Mouse (Mus musculus) gastrocnemius, postnatal 4 days (tissue): ENCODE measurements around the gene Wnt7b. TPM values are rescaled to one million over a fixed set of nuclear protein-coding genes. Genes with fewer than 3 reads are reported as not detected.

Experiments
- DNase-seq, 2 experiments: peaks; one replicate each; pipeline ENCODE4 v3.0.0; 2021 to 2022; ENCODE audit warnings: low spot score in 2 of 2, mixed read lengths in 2 of 2
- total RNA-seq, 2 experiments: library from RNA; stranded (reverse); gene quantifications; 2 replicates each; pipeline ENCODE4 v1.2.3; 2021

Gene Wnt7b
- total RNA-seq, 2 experiments from 2014 or later: 0.10 TPM; not detected in 1

DNA sequence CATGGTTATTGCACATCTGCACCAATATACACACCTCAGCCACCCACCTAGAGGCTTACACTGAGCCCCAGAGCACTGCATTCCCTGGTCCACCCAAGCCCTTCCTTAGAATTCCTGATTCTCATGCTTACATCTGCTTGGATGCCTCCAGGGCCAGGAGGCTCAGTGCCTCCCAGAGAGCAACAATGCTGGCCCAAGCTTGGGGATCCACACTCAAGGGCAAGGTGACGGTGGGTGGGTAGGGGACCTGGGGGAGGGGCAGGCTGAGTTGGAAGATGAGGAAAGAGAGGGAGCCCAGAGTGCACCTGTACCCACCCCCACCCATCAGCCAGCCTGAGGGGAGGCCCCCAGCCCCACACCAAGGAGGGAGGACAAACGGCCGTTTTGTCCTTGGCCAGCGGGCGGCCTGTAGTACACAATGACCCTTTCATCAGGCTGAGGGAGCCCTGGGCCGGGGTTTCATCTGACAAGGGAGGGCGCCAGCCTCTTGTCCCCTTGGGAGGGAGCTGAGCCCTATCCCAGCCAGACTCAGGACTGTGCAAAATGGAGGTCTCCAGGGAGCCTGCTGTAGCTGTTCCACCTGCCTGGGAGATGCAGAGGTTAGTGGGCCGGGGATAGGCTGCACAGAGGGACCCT lies 9.5 kb downstream of the Wnt7b start:
- DNase-seq: no peak

DNA sequence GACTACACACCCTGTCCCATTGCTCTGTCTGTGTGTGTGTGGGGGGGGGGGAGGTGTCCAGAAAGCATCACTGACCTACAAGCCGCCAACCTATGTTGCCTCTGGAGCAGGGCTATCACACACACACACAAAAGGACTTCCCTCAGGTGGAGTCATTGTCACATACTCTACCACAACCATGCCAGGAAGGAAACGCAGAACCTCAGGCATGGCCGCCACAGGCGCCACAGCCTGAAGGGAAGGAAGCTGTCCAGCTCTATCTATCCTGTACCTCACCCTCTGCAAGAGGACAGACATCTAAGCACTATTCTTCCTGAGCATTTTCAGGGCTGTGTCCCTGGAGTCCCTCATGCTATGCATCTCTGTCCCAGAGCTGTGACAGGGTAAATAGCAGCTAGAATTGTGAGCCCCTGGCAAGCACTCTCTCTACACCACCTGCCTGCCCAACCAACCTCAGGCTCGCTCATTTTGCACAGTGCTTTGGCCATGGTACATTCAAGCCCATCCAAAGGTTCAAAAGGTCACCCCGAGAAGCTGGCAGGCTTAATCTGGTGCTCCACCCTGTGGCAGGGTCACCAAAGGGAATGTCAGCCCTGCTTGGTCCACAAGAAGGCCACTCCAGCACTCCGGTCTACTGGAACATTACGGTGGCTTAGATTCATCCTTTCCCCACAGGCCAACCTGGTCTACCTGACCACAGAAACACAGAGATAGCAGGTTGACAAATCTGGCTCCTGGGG lies 12.1 kb downstream of the Wnt7b start:
- no peak for DNase-seq

DNA sequence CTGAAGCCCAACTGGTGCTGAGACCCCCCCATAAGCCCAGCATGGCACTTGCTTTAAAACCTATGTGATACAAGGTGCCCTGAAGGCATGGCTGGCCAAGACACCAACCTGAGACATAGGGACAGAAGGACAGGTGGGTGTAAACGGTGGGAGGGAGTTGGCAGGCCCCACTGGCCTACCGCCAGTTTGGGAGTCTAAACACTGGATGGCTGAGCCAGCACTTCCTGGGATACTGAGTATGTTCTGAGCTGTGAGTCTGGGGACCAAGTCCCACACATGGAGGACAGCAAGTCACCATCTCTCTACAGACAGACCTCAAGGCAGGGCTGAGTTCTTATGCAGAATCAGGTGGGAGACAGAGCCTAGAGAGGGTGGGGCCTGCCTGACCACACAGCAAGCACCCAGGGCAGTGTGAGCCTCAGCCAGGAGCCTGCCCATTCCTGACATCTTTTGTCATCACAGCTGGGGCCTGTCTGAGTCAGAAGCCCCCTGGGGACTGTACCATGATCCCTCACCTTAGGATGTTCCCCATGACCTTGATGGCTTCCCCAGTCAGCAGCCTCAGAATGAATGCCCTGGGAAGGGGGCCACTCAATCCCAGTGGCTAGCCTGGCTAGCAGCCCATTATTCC lies 13.0 kb downstream of the Wnt7b start:
- no peak for DNase-seq

DNA sequence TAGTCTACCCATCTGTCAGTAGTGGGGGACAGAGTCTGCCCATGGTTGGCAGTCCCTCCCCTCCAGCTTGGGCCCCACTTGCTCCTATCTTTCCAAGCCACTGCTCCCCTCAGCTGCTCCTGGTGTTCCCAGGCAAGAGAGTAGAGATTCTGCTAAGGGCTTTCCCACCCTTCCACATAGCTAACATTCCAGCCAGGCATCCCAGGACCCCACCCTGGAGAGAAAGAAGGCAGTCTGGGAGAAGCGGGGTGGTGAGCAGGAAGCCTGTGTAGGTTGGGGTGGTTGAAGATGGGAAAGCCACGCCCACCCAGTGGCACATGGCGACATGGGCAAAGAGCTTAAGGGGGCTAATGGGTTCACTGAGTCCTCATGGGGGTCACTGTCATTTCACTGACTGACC lies 13.9 kb downstream of the Wnt7b start:
- no peak for DNase-seq

DNA sequence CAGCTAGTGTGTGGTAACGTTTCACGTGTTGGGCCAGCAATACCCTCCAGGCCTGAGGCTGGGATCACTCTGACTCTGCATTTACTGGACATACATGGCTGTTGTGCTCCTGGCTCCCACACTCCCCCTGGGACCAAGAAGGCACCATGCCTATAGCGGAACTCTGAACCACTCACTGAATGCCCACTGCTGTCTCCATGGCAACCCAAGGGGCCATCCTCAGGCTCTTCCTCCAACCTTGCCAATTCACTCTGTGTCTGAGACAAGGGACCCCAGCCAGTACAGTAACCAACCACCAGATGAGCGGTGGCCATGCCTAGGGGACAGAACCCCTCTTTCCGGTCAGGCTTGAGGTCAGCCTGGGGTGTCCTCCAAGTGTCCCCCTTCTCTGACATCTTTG lies 17.3 kb downstream of the Wnt7b start:
- no peak for DNase-seq

DNA sequence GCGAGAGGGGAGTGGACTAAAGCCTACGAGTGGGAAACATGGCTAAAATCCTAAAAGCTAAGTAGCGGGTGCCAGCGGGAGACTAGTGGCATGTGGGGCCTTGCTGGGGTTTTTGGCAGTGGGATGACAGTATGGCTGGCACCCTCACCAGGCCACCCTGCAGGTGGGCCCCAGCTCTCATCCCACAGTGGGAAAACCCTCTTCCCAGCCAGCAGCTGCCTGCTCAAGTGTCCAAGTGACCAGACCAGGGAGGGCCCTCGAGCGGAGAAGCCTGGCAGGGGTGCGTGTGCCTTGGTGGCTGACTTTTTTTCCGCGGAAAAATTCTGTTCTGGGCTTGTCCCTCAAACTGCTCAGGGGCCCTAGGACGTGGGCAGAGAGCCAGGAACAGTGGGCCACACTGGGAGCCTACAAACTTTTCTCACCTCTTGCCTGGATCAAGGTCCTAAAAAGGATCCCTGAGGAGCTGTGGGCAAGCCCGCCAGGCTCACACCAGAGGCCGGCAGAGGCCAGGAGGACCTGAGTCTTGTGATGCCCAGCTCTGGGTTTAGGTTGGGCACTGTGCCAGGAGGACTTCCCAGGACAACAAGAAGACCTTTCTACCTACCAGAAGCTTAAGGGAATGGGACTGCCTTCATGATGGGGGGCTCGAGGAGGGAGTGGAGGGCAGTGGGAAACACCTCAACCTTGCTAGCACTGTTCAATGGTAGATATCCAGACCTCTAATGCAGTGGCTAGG lies 18.1 kb downstream of the Wnt7b start:
- no peak for DNase-seq

DNA sequence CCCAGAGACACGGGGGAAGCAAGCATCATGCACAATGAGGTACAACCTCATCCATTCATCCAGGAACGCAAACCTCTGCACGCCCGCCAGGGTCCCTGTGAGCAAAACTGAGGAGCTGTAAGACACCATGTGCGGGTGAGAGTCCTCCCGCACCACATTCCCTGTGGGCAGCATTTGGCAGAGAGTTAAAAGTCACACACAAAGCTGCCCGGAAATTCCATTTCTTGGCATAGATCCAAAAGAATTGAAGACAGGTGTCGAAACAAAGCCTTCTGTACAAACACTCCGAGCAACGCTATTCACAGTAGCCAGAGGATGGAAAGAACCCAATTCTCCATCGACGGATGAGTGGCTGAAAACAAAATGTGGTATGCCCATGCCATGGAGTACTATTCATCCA lies 20.3 kb downstream of the Wnt7b start:
- DNase-seq: no peak

DNA sequence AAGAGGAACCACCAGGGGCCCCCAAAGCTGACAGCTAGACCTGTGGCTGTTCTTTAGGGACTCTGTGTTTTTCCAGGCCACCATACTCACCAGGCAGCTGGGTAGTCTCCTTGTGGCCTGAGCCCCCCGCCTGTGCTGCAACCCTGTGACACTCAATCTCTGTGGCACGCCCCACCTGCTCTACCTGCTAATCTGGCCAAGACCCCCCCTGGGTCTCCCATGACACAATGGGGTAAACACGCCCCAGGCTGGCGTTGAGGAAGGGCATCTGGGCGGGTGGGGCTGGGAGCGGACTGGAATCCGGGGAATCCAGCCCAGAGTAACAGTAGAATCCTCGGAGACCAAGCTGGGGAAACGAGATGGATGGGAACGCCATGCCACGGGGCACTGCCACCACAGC lies 21.4 kb downstream of the Wnt7b start:
- DNase-seq: no peak

DNA sequence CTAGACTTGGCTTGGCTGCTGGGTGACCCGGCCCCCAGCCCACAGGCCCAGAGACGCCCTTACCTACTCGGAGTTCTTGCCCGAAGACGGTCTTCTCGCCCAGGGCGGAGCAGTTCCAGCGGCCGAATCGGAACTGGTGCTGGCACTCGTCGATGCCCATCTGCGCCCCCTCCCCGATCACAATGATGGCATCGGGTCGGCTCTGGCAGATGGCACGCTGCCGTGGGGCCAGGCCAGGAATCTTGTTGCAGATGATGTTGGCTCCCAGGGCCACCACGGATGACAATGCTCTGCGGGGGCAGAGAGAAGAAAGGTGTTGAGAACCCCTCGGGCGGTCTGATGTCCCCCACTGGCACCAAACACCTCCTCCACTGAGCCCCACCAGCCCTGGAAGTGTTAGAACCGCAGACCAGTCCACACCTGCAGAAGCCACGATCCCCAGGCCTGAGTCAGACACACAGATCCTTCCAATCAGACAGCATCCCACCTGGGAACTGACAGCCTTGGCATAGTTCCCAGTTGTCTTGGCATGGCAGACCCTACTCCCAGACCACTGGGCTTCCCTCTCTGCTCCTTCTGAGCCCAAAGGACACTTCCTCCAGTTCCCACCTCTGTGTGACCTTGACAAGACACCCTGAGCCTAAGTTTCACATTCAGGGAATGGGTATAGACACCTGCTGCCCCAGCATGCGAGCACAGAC lies 23.3 kb downstream of the Wnt7b start:
- no peak for DNase-seq

DNA sequence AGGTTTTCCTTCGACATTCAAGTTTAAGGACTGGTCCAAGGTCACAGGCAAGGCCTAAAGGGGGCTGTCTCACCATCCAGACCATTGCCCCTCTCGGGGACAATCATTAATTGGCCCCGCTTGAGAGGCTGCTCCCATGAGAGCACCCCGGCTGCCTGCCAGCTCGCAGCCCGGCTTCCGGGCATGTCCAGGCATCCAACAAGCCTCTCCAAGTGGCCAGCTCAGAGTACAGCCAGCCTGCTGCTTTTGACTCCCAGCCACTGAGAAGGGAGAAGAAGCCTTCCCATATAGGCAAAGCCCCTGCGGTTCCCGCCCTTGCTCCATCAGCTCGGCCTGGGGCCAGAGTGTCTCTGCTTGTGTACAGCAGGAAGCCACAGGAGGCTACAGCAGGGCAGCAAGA lies 26.5 kb downstream of the Wnt7b start:
- DNase-seq: no peak

DNA sequence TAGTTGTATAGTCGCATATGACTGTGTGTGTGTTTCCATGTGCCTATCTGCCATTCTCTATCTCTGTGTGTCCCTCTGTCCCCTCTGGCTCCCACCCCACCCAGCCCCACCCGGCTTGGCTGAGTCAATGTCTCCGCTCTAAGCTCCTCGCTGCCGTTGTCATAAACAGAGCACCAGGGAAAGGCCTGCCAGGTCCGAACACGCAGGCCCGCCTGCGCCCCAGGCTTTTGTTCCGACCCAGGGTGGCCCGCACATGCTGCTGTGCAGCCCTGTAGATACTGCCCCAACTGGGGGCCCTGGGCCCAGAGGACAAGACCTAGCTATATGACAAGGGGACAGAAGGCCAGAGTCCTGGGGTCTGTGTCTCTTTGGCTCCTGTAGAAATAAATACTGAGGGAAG lies 28.9 kb downstream of the Wnt7b start:
- DNase-seq: no peak

DNA sequence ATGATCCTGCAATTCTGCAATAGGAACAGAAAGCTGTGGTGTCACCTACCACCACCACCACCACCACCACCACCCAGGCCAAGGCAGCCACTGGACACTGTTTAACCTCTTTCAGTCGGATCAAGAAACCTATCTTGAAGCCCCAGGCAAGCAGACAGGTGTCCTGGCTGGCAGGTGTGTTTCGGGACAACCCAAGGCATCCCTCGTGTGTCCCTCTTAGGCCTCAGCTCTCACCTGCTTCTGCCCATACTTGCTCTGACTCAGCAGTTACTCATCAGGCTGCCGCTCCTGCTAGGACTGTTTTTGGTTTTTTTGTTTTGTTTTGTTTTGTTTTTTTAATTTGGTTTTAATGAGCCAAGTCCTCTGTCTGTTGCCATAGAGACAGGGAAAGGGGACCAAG lies 35.8 kb downstream of the Wnt7b start:
- DNase-seq: no peak

DNA sequence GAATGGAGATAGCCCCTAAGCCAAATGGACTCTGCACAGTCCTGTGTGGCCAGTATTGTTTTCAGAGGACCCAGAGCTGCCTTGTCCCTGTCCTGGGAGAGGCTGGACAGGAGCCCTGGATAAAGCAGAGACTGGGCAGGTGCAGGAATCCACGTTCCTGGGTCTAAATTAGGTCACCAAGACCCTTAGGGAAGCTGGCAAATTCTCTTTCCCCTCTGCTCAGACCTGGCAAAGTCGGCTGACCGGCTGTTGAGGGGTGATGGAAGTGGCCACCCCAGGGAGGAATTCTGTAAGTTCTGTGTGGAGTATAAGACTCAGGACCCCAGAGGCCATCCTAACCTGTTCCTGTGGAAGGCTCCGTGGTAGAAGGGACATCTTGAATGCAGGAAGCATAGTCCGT lies 36.9 kb downstream of the Wnt7b start:
- no peak for DNase-seq

DNA sequence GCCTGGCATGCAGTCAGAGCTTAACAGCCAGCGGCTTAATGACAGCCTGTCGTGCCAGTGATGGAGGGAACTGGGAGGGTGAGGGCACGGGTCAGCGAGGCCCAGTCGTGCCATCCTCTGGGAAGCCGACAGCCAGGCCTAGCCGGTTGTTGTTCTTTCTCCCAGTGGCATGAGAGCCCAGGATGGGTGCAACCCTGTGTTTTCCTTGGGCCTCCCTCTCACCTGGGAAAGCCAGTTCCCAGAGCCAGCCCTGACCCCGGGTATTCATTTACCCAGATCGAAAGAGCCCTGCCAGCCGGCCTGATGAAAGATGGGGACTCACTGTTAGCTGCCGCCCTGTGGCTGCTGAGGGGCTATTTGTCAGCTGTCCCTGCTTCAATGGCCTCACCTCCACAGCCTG lies 44.1 kb downstream of the Wnt7b start:
- DNase-seq: no peak

DNA sequence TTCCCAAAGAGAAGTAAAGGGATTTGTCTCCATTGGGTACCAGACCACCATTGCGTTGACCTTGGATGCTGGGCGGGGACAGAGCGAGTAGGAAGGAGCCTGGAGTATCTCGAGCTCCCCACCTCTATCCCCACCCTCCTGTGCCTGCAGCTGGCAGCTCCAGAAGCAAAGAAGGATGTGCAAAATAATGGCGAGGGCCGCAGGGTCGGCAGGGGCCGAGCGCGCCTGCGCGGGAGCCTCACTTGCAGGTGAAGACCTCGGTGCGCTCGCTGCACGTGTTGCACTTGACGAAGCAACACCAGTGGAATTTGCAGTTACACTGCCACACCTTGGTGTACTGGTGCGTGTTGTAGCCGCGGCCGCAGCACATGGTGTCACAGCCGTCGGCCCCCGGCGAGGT lies 45.1 kb downstream of the Wnt7b start:
- no peak for DNase-seq

DNA sequence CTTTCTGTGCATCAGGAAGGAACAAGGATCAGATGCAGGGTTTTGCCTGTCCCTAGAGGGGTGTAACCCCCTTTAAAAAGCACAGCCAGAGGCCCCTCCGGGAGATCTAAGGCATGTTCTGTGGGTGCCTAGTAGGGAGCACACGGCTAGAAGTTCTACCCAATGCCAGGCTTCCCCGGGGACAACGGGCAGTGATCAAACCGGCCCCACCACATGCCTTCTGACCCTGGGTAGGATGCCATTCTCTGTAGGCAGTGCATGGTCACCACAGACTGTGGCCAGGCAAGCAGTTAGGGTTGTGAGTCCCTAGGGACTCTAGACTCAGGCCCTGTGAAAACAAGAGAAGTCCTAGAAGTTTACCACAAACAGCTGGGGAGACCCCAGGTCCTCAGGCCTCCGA lies 47.6 kb downstream of the Wnt7b start:
- DNase-seq: no peak

DNA sequence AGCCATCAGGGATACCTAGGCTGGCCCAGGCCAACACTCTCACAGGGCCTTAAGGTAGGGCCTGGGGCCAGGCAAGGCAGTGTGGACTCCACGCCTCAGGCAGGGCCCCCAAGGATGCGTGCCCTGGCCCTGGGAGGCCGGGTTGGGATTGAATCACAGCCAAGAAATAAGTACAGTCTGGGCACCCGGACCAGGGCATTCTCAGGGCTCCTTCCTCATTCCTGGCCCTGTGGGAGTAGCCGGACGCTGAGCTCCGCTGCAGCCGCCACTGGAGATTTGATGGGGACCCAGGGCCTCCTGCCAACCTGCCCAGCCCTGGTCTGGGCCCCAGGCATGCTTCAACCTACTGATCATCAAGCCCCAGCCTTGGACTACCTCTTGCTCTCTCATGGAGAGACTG lies 48.1 kb downstream of the Wnt7b start:
- DNase-seq: no peak

DNA sequence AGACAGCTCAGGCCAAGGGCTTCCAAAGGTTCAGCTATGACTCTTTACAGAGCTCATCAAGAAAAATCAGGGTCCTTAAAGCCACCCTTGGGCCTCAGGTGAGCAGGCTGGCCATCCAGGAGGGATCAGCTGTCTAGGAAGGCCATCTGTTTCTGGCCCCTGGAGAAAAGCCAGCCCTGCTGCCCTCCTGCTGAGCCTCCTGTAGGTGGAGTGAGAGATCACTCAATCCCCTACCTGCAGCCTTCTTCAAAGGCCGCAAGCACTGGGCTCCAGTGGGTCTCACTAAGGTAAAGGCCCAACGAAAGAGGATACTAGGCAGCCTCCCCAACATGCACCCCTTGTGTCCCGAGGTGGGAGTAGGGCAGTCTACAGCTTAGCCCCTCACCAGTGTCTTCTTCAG lies 50.2 kb downstream of the Wnt7b start:
- no peak for DNase-seq

DNA sequence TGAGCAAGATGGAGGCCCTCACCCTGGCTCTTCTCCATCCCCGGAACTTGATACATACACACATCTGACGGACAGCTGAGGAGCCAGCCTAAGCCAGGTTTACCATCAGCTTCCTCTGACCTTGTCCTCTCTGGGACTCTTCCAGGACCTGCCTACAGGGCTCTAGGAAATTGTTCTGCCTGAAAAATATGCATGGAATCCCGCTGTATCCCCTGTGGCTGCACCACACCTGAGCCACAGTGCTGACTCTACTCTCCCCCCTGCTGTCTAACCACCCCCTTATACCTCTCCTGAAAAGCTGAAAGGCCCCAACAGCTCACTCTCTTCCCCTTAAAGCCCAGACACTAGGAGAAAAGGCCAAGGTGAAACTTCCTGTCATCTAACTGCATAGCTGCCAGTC lies 52.4 kb downstream of the Wnt7b start:
- no peak for DNase-seq

DNA sequence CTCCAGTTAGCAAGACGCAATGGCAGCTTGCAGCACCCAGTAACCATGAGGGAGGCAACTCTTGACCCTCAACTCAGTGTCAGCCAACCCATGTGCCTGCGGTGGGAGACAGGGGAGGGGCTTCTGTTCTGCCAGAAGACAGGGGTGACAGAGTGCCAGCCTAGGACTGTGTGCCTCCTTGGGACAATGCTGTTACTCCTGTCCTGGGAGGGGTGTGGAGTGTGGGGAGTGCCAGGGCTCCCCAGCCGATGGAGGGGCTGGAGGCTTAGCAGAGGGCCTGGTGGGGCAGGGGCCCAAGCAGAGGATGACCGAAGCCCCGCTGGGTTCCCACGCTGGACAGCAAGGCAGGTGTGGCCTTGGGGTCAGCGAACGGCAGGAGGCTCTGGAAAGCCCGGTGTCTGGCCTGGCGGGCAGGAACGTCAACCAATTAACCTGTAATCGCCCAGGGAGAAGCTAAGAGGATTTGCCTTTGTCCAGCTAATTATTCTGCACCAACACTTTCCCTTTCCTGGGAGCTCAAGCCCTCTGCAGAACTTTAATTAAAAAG lies 57.8 kb downstream of the Wnt7b start:
- DNase-seq: no peak
